Mouse (Mus musculus) forelimb bud, embryonic 11.5 days (tissue): ENCODE measurements around the gene Dexi.
A peak's percentile ranks its signal among the peaks of the same experiment; 100 is the strongest.

ENCODE experiments used
- DNase-seq: peaks from one replicate; pipeline ENCODE4 v3.0.0-alpha.2; 2012; ENCODE audit warnings: low read depth, low spot score

The Dexi gene

DNA sequence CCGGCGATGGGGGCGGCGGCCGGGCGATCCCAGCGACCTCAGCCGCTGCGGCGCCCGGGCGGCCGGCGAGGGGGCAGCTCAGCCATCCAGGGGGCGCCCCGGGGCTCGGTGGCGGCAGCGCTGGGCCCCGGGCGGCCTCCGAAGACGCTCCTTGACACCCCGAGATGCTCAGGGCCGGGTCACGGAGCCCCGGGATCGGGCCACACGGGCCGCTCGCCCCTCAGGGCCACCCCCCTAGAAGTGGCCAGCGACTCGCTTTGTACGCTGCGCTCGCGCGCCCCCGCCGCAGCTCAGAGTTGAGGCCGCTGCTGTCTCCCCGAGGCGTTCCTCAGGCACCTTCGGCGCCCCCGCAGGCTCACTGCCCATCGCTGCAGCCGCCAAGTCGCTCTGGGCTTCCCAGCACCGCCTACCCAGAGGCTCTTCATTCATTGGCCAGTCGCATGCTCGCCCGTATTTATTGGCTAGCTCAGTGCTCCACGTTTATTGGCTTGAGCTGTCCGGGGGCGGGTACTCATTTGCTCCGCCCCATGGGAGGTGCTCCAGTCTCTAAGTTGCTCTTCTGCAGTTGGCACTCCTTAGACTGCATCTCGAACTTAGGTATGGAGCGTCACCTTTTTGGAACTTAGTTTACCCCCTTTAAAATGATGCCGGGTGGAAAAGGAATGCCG lies at the start of gene Dexi:
Gene Dexi, minus strand, starts transcription at position 357 of the 668 bp plus-strand sequence.
- peak; percentile 95 for DNase-seq

DNA sequence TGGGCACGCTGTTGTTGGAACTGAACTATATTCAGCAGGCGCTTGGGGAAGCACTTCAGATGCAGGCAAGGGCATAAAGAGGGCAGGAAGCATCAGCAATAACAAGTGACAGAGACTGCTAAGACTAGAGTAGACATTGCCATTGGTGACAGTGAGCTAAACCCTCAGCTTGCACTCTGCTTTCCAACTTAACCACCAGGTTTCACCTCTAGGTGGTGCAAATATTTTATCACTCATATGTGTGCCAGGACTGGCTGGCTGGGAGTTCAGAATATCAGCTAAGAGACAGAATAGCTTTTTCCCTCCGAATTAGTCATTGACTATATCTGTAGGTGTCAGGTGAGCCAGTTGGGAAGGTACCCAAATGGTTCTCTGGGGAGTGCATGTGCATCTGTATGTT lies 43.7 kb upstream of the Dexi start:
- no peak for DNase-seq

DNA sequence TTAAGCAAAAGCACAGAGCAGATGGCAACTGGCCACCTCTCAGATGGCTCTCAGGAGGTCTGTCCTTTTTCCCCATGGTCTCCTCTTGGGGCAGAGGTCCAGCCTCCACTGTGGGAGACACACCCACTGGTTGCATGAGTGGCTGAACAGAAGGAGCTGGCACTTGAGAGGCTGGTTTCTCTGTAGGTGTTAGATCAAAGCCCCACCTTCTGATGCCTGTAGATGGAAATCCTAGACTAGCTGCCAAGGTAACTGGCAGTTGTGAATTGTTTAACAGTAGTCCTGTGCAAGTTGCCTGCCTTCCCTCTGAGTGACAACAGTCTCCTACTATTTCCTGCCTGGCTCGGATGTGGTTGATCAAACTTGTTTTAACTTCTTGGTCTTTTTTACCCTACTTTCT lies 42.3 kb upstream of the Dexi start:
- no peak for DNase-seq

DNA sequence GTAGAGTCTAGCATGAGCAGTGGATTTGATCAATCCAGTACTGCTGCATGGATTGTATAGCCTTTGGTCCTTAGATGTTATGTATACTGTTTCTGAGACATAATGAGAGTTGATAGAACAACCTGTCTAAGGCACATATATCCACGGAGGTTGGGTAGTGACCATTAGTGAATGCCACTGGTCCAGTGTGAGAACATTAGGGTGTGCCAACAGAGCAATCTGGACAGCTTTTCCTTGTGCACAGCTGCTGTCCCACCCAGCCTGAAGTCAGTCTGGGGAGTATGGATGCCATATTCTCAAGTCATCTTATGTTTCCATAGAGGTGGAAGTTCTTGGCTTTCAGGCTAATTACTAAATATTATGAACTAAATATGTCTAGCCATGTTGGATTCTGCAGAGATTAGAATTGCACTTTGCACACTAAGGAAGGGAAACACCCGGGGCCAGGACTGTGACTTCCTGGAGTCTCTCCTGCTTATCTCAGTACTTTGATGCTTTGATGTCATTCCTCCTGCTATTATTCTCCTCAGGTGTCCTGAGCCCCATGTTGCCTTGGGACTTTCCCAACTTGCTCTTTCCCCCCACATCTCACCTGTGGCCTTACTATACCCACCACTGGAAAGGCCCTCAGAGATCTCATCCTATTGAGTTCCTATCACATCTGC lies 38.5 kb upstream of the Dexi start:
- DNase-seq = no peak

DNA sequence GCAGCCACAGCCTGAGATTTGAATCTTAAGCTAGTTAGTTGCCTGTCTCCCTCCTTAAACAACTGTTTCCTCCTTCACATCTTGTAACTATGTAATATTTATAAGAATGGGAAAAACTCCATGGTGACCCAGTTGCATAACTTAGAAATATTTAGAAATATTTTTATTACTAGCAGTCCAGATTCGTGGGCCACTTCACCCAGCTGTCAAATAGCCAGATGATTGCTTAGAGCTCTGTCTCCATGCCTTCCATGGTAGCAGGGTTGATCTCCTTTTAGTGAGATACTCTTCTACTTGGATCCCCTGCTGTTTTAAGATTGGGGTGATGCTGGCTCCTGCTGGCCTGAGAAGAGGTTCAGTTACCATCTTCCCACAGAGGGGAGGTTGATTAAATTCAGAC lies 35.5 kb upstream of the Dexi start:
- no peak for DNase-seq

DNA sequence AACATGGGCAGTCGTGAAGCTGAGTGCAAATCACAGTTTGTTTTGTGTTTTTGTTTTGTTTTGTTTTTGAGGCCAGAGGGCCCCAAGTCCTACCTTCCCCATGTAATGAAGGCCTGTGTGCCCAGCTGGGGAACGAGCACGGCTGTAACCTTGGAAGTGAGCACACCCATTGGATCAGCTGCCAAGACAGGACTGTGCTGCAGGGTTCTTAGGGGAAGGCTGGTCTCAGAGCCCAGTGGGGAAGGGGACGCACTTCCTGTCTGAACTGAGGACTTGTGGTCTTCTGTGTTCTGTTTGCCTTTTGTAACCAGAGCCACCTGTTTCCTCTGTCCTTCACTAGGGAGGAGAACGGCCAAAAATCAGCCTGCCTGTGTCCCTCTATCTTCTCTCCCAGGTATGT lies 34.7 kb upstream of the Dexi start:
- no peak for DNase-seq

DNA sequence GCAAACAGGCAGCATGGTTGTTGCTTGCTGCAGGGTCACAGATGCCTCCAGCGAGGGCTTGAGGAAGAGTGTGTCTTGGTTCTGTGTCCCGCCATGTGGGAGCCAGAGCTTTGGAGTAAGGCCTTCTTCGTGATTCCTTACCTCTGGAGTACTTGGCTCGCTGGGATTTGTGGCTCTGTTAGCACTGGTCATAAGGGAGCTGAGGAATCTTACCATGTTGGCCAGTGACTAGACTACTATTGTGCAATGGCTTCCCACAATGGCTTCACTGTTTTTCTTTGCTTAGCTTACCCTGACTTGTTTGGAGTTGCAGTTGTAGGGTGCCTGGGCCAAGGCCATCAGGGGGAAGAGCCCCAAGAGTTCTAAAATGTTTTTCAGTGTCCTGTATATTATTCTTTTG lies 33.1 kb upstream of the Dexi start:
- no peak for DNase-seq

DNA sequence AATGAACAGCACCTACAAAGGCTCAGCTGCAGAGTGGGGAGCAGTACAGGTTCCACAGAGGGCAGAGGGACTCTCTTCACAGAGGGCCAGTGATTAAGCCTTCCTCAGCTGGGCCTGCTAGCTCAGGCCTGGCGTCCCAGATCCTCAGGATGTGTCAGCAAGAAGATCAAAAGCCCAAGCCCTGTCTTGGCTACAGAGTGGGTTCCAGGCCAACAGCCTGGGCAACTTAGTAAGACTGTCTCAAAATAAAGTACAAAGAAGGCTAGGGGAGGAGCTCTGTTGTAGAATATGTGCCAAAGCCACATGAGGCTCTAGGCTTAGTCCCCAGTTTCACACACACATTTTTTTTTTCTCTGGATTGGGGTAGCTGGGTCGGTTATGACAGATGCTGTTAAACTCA lies 32.1 kb upstream of the Dexi start:
- DNase-seq = no peak

DNA sequence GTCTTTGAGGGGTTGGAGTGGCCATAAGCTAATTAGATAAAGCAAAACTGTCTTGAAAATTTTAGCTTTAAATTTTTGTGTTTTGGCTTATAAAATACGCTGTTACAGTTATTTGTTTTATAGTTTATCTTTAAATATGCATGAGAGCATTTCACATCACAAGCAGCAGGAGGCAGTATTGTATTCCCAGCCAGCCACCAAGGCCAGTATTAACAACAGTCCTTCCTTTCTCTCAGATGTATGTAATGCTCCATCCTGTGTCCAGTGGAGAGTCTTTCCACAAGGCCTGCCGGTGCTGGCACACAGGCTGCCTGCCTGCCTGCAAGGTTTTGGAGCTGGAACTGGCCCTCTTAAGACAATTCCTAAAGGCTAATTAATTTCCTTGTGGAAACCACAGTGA lies 29.0 kb upstream of the Dexi start:
- DNase-seq = peak; percentile 27

DNA sequence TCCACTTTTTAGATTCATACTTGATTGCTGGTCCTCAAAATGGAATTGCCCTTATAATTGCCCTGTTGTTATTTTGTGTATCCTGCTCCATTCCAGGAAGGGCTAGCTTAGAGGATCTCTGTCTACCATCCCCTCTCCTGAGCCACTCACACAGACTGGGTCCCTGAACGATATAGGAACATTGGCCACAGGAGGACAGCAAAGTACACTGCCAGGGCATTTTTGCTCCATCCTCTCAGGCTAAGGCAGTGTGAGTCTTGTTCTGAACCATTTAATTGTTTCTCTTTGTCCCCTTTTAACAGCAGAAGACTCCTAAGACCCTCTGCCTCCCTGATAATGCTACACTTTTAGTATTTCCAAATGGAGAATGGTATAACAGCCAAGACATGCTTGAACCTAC lies 27.9 kb upstream of the Dexi start:
- no peak for DNase-seq

DNA sequence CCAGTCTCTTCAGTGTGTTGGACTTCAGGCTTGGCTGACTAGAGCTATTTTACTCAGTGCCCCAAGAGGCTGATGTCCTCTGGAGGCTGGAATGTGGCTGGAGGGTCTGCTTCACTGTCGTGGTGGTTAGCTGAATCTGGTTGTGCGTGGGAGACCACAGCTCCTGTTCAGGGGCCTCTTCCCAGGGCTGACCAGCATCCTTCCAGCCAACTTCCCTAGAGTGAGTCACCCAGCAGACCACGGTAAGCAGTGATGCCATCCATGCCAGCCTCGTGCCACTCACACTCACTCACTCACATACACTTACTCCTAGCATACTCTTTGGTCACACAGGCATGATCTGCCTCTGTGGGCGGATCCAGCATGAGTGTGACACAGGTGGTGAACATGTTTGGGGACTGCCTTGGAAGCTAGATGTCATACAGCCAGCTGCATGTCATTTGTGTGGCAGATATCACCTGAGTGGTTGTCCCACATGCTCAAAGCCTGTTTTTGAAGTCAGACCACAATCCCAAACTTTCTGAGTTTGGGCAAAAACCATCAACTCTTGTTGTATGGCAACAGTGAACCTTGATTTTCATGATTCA lies 27.0 kb upstream of the Dexi start:
- no peak for DNase-seq

DNA sequence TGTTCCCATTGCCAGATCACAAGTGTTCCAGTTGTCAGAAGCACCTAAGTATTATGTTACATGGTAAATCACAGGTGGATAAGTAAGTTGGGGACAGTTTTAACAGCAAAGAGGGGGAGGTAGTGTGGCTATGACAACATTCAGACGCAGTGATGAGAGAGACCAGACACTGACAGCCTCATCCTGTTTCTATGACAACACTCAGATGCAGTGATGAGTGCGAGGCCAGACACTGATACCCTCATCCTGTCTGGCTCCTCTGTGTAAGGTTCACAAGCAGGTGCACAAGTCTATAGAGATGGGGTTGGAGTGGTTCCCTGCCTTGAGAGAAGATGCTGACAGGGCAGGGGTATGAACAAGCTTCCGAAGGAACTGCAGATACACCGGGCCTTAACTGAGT lies 24.3 kb upstream of the Dexi start:
- DNase-seq = no peak

DNA sequence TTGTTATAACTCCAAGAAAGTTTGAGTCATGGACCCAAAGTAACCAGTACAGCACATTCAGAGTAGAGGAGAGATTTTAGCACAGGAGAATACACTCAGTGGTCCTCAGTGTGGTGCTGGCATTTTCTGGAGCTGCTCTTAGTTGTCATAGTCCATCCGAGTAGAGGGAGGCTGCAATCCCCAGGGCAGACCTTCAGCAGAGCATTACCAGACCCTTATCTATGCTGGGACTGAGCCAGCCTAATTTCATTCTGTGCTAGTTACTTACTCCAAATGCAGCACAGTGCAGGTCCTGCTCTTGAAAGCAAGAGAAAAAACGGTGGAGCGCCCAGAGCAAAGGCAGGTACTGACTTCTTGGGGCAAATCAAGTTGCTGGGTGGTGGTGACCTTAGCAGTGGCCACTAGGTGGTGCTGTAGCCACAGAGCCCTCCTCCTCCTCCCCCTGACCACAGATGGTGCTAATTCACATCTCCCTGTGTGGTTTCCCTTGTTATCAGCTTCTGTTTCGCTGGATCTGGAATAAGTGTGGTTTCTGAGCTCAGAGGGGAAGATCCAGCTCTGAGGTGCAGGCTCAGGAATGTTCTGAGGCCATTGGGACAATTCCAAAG lies 22.5 kb upstream of the Dexi start:
- peak; percentile 78 for DNase-seq

DNA sequence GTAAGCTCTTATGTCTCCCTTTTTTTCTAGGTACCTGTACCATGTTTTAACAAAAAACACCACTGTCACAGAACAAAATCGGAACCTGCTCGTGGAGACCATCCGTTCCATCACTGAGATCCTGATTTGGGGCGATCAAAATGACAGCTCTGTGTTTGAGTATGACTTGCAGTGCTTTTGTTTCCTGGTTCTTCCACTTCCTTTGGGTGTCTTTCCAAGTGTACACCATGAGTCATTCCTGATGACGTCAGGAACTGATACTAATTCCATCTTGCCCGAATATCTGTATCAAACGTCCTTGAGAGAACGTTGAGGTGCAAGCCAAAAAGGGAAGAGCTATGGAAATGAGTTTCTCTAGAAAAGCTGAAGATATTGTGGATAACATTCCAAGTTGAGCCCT lies 17.1 kb upstream of the Dexi start:
- DNase-seq = no peak

DNA sequence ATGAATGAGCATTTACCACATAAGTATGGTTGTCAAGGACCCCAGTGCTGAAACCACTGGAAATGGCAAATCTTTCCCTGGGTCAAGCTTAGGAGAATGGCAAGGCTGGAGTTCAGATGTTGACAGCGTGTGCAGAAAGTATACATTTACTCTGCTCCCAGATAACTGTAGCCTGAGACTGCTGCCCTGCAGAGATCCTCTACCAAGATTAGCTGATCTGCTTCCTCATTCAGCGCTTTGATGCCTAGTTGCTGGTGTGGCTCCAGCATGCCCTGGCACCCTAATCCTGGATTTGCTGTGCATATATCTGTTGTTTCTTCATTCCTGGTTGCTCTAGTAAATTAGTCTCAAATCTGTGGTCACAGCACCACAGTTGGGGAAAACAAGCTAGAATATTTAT lies 11.0 kb upstream of the Dexi start:
- no peak for DNase-seq

DNA sequence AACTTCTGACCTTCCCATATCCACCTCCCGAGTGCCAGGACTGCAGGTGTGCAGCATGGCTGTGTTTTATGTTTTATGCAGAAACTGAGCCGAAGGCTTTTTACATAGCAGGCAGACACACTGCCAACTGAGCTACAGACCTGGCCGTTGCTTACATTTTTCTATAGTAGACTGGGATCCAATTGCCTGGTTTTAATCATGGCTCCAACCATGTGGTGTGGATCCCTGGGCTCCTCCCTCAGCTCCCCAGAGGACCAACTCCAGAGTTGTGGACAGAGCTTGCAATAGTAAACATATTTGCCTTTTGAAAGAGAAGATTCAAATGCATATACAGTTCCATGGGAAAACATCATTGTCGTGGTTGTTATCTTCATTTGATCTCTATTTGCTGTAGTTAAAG lies 8.7 kb upstream of the Dexi start:
- DNase-seq = no peak

DNA sequence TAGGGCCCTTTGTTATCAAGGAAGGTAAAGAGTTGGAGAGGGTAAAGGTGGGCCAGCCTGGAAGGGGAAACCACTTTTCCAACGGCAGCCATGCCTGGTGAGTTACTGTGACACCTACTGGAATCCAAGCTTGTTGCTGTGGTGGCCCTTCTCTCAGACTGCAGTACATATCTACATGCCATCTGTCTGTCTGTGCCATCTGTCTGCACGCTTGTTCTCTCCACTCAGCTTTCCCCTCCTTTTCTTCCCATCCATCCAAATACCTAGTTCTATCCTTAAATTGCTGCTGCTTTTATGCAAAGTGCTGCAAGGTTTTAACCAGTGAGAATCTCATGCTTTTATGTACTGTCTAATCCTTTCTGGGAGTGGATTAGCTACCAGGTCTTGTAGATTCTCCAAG lies 6.7 kb upstream of the Dexi start:
- DNase-seq = no peak

DNA sequence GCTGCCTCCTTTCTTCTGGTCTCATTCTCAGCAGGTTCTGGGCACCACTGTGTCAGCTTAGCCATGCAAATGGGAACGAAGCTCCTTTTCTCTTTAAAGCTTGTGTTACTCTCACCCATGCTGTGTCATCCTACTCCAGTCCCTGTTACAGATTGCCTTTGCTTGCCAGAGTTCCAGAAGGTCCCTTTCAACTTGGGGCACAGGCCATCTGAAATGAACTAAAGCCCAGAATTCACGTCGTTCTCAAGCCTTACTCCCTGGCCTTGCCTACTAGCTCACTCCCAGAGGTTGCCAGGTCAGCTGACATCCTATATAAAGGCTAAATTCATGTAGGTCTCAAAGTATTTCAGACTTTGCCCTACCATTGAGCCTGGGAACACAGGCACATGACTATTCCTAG lies 6.1 kb upstream of the Dexi start:
- no peak for DNase-seq

DNA sequence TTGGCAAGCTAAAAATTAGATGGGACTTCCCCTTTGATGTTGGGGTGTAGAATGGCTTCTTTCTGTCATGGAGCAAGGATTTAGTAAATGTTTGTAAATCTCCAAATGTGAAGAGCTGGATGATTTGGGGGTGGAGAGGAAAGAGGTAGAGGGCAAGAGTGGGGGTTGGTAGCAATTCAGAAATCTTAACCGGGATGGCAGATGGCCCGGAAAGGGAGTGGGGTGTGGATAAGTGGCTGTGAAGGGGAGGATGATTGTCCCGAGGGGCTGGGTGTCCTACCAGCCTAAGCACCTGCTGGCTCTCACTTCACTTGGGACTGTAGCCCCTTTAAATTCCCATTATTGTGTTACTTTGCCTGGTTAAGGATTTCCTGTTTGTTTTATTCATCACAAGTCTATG lies 4.0 kb upstream of the Dexi start:
- DNase-seq = no peak

DNA sequence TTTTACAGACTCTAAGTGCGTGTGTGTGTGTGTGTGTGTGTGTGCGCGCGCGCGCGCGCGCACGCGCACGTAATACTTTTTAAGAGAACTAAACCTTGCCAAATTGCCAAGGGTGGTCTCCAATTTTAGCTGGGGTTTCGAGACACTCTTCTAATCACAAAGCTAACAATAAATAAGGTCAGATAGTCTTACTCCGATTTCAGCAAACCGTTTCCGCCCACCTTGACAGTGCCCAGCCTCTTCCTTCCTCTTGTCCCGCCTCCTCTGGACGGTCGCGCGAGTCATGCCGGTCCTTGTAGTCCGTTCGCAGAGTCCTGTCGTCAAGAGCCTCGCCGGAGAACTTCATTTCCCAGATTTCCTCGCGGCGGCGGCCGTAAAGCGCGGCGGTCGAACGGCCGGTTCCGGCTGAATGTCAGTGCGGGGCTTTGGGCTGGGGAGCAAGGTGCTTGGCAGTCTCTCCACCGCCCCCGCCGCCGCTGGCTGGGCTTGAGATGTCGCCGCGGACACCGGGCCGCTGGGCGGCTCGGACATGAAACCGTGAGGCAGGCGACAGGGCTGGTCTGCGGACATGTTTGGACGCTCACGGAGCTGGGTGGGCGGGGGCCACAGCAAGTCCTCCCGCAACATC lies 2.3 kb upstream of the Dexi start, which contains the start of gene Clec16a:
Gene Clec16a, plus strand, starts transcription at position 345 of the 628 bp plus-strand sequence.
- DNase-seq = peak; percentile 94

DNA sequence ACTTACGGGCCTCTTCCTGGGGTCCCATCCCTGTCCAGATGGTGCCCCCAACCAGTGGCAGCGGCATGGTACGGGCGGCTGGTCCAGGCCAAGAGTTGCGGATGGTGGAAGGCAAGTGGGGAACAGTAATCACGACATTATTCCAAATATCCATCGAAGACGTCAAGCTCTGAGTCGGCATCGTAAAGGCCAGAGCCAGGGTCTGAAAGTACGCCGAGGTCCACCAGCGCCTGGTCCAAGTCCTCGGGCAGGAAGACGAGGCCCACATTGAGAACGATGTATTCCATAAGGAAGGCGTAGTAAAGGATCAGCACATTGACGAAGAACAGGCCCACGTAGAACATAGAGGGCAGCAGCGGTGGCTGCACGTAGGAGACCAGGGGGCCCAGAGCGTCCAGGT lies 588 bp downstream of the Dexi start:
- DNase-seq = no peak

DNA sequence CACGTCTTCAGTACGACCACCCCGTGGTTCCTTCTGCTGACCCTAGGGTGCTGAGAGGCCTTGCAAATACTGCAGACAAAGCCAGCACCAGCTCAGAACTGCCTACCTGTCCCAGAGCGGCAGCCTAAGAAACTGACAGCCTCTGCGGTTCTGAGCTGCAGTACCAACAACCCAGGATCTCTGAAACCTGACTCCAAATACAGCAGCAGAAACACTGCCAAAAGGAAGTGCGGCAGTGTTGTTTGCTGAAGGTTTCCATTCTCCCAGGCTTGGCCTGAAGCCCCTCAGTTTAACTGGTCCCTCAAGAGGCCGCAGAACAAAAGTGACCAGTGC lies 1.3 kb downstream of the Dexi start:
- no peak for DNase-seq
